Mouse (Mus musculus): ENCODE measurements at regions not wholly inside any gene's neighbourhood (a gene's known extent, or its start where the extent isn't known, plus 50 kb on each side); places are given as distances from the start of the nearest gene placed in this dataset.
A peak's percentile ranks its signal among the peaks of the same experiment; 100 is the strongest.
"Not testable (repeated sequence)": the region's sequence is repeated elsewhere in the genome, so short reads cannot be mapped to it uniquely, and the experiment has no call there.

GRCm38 (mm10) chr15:5607533-5607932, 363.5 kb upstream of the Ptger4 start:
- DNase-seq (ENCODE audit: extremely low read depth, low read depth) = no peak

- DNase-seq (ENCODE audit: extremely low read depth, low read depth) = no peak
Measured at GRCm38 (mm10) chr15:5623021-5623420, 379.0 kb upstream of the Ptger4 start.

DNA sequence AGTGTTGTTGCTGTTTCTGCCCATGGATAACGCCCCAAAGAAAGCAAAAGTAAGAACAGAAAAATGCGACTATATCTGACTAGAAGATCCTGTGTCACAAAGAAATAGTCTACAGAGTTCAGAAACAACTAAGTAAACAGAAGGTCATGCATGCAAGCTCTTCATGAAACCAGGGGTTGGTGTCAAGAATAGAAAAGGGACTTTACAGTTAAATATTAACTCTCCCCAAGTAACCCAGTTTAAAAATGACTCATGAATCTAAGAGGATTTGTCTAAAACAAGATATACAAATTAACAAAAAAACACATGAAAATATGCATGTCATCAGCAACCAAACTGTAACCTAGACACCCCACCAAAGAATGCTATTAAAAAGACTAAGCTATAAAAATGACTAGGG, 381.4 kb upstream of the Ptger4 start:
- no peak for DNase-seq (ENCODE audit: extremely low read depth, low read depth)

DNA sequence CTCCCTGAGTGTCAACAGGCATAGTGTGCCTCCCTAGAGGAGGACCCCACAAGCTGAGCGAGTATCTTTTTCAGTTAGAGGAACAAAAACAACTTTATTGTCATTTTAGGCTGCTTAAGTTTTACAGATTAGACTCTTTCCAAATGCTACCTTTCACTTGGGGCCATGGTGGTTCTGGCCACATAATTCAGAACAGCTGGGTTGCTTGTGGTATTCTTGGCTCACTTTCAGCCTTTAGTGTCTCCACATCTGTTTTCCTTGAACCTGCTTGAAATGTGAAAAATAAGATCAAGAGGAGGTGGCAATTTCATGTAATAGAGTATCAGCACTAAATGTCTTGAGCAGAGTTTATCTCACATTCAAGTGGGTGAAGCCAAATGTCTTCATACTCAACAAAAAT, 402.7 kb upstream of the Ptger4 start:
- no peak for DNase-seq (ENCODE audit: extremely low read depth, low read depth)

DNA sequence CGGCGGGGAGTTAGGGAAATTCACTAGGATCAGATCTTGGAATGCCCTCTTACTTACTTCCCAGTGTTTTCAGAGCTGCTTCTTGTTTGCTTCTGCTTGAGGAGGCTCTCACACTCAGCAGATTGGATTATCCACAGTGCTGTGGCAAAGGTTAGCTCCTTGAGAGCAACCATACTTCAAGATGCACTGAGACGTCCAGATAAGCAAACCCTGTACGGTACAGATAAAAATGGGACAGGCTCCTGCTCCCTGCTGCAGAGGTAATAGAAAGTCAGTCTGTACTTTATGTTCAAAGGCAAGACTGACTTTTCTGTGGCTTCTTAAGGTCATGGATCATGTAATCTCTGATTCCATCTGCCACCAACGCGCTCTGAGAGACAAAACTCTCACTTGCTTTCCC, 414.8 kb upstream of the Ptger4 start:
- DNase-seq (ENCODE audit: extremely low read depth, low read depth) = peak; percentile 28

DNA sequence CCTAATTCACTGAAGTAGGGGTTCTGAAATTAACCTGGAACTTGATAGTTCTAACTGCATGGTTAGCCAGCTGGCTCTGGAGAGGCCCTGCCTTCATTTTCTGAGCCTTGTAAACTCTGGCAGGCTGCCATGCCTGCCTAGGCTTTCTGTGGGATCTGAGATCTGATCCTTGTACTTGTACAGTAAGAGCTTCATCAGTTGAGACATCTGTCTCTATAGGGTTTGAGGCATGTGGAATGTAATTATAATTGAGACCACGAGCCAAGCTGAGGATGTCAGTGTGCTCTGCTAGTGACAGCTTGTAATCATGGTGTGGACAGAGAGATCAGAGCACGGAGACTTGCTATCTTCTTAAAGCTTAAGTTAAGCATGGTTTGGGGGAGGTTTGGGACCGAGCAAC, 416.8 kb upstream of the Ptger4 start:
- no peak for DNase-seq (ENCODE audit: extremely low read depth, low read depth)

DNA sequence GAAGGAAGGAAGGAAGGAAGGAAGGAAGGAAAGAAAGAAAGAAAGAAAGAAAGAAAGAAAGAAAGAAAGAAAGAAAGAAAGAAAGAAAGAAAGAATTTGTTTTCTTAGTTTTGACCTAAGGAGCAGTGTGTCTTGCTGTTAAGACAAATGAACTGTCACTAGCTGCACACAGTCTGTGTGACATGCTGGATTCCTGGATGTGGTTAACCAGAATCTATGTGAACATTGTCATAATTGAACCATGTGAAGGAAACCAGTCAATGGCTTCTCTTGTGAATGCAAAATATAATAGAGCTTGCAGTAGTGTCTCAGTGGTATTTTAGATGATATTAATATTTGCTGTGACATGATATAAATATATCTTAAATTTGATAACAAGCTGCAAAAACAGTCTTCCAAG, 427.8 kb upstream of the Ptger4 start:
- no peak for DNase-seq (ENCODE audit: extremely low read depth, low read depth)

- DNase-seq (ENCODE audit: extremely low read depth, low read depth) = no peak
Measured at GRCm38 (mm10) chr15:5676704-5677103, 432.7 kb upstream of the Ptger4 start.

DNA sequence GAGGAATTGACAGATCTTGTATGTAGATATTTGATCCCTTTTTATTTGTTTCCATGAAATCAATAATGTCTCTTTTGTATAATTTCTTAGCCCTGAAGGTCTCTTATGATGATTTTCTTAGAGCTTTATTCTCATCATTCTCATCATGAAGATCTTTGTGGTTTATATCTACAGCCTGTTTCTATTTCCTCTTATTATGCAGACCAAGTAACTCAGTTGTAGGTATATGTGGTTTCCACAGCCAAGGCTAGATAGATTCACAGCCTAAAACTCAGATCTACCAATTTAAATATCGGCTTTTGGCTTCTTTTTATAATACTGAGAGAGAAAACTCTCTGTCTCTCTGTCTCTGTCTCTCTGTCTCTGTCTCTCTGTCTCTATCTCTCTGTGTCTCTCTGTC, 449.8 kb upstream of the Ptger4 start:
- no peak for DNase-seq (ENCODE audit: extremely low read depth, low read depth)

GRCm38 (mm10) chr15:5695015-5695414, 451.0 kb upstream of the Ptger4 start:
- no peak for DNase-seq (ENCODE audit: extremely low read depth, low read depth)

GRCm38 (mm10) chr15:5708454-5708853, 464.5 kb upstream of the Ptger4 start:
- no peak for DNase-seq (ENCODE audit: extremely low read depth, low read depth)

DNA sequence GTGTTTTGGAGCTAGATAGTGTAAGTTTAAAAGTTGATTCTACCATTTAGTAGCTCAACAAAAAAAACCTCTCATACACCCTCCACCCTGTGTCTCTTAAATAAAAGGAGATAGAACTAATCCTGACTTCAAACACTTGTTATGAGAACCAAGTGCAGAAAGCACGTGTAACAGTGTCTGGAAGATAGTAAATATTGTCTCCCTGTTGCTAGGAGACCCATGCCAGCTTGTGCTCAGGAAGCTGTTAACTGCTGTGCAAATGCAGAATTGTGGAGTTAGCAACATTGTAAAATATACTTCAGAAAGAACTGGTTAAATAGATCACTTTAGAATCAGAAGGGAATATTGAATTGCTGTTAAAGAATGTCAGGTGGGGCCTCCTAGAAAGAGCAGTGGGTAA, 496.7 kb upstream of the Ptger4 start:
- no peak for DNase-seq (ENCODE audit: extremely low read depth, low read depth)

DNA sequence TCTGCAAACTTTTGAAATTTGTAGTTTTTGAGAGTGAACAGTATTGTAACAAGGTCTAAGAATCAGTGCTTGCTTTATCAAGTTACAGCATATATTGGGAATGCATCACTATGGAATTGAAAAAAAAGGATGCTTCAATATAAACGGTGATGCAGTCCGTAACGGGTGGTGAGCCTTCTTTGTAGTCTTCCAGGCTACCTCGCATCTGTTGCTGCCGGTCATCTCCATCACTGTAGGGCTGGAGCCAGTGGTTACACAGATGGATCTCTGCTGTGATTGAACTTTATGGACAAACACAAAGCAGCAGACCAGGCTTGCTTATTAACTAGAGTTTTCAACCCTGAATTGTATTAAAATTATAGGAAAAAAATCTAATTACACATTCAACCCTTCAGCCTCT, 499.9 kb upstream of the Ptger4 start:
- no peak for DNase-seq (ENCODE audit: extremely low read depth, low read depth)

GRCm38 (mm10) chr15:5758690-5759089, 514.7 kb upstream of the Ptger4 start:
- DNase-seq (ENCODE audit: extremely low read depth, low read depth) = no peak

- no peak for DNase-seq (ENCODE audit: extremely low read depth, low read depth)
Measured at GRCm38 (mm10) chr15:5762216-5762615, 518.2 kb upstream of the Ptger4 start.

- DNase-seq (ENCODE audit: extremely low read depth, low read depth) = no peak
Measured at GRCm38 (mm10) chr15:5777074-5777473, 522.5 kb upstream of the Dab2 start.

- DNase-seq (ENCODE audit: extremely low read depth, low read depth) = no peak
Measured at GRCm38 (mm10) chr15:5799917-5800316, 499.7 kb upstream of the Dab2 start.

DNA sequence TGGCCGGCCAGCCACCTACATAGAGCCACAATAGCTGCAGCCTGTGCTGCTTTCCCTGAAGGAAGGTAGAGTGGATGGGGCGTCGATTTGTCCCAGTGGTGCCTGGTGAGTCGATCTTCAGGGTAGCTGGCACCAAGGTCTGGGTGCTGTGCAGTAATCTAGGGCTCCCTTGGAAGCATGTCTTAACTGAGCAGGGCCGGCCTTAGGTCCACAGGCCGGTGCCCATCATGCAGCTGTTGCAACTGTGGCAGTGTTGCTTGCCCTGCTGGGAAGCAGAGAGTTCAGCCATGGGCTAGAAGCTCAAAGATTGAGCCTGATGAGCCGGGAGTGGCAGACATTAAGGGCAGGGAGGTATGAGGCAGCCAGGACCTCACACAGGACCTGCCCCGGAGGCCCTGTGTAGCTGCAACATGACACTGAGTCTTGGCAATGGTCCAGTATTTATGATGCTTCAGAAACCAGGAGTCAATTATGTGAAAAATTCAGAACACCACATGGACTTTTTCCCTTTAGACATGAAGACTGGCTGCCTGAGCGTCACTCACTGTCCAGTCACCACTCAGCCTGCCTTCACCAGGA, 488.3 kb upstream of the Dab2 start:
- no peak for DNase-seq (ENCODE audit: extremely low read depth, low read depth)

DNA sequence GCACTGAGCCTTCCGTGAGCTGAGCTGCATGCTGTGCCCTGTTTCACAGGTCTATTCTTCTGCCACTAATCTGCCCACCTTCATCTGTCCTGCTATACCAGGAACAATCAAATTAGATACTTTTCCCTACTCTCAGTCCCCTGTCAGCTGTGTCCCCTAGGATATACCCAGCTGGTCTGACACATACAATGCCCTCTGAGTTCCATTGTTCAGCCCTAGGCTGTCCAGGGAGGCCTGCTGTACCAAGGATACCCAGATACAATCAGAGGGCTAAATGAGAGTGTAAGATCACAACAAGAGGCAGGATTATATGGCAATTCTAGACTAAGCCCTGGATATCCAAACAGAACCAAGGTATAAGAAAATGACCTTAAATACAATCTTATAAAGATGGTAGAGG, 487.6 kb upstream of the Dab2 start:
- no peak for DNase-seq (ENCODE audit: extremely low read depth, low read depth)

DNA sequence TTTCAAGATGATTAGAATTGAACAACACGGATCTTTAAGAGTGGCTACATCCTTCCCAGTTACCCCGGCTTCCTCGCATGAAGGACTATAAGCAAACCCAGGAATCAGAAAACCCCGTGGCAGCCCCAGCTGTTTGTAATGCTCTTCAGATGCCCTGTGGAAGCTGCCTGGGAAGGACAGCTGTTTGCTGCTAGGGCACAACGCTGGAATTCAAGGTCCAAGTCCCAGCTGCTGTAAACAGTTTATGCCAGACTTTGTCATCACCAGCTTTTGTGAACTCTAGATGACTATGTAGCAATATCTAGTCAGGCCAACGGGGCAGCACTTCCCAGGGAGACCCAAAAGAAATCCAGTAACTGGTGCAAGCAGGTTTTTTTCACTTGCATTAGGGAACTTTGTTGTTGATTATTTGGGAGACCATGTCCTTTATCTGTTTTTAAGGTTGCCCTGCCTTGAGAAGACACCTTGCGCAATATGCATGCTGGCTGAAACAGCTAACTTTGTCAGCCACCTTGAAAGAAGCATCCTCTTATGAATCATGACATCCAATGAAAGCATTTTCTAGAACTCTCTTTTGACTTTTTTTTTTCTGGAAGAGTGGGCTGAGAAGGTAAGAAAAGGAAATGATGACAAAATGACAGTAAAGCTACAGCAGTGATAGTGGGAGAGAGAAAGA, 481.5 kb upstream of the Dab2 start:
- DNase-seq (ENCODE audit: extremely low read depth, low read depth) = no peak

DNA sequence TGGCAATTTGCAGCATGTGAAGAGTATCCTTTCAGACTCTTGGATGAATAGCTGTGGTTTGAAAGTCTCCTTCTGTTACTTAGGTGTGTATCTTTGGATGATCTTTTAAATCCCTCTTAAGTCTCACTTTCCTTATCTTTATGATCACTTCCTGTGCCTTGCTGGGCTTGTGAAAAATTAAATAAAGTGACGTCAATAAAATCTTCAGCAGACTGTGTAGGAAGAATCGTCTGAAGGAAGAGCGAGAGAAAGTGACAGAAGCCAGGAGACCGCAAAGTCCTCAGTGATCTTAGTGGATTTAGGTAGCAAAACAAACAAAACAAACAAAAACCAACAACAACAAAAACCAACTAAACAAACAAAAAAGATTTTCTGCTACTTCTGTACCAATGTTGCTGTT, 459.6 kb upstream of the Dab2 start:
- no peak for DNase-seq (ENCODE audit: extremely low read depth, low read depth)

DNA sequence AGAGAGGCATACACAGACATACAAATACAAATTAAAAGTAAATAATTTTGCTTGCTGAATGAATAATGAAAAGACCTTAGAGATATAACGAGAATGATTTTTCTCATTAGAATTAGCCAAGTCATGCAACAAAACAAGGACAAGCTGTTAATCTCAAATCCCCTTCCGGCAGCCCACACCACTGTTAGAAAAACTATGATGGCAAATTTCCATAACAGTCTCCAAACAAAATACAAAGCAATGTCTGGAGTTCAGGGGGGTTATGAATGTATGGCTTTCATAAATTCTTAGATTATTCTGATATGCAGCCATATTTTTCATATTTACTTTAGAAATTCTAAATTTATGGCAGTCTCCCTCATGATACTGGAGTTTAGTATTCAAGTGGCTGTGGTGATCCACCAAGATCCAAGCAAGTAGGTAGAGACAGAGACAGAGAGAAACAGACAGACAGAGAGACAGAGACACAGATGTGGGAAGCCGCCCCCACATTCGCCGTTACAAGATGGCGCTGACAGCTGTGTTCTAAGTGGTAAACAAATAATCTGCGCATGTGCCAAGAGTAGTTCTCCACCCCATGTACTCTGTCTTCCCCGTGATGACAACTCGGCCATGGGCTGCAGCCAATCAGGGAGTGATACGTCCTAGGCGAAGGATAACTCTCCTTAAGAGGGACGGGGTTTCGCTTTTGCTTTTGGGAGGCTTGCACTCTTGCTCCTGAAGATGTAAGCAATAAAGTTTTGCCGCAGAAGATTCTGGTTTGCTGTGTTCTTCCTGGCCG, 458.0 kb upstream of the Dab2 start:
- DNase-seq (ENCODE audit: extremely low read depth, low read depth) = not testable (repeated sequence)

DNA sequence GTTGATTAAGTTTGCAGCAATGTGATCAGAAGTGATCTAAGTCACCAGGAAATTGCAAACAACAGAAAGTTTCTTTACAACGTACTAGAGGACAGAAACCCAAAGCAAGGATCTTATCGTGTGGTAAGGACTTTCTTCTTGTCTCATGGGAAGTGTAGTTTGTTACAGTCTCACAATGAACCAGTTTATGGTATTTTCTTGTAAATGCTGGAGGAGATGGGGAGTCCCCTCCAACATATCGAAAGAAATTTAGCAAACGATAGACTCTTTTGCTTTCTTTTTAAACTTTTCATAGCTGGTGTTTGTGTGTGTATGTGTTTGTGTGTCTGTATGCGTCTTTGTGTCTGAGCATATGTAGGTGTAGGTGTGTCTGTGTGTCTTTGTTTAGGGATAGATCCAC, 453.0 kb upstream of the Dab2 start:
- no peak for DNase-seq (ENCODE audit: extremely low read depth, low read depth)
